Mouse (Mus musculus) skeletal muscle tissue, adult 2 months (tissue): Measurements from ENCODE around the gene Ubp1.
"Not testable (repeated sequence)": the region's sequence is repeated elsewhere in the genome, so short reads cannot be mapped to it uniquely, and the experiment has no call there.

Experiments used
- DNase-seq: peaks from one replicate; pipeline ENCODE4 v3.0.0-alpha.2; 2012; ENCODE audit warnings: low read depth, low spot score

Gene Ubp1

GRCm38 (mm10) chr9:113930534-113931374 lies at the start of gene Ubp1:
Gene Ubp1 (plus strand): TSS chr9:113930934.
- peak; percentile 99 for DNase-seq

GRCm38 (mm10) chr9:113894903-113895302 lies 35.8 kb upstream of the Ubp1 start:
- no peak for DNase-seq

GRCm38 (mm10) chr9:113903136-113903535 lies 27.6 kb upstream of the Ubp1 start:
- DNase-seq = no peak

- not testable (repeated sequence) for DNase-seq
These were observed 26.4 kb upstream of the Ubp1 start for GRCm38 (mm10) chr9:113904315-113904714.

GRCm38 (mm10) chr9:113915789-113916188 lies 14.9 kb upstream of the Ubp1 start:
- no peak for DNase-seq

- DNase-seq = no peak
These were observed 8.1 kb upstream of the Ubp1 start for GRCm38 (mm10) chr9:113922677-113923076.

- no peak for DNase-seq
These were observed 5.9 kb upstream of the Ubp1 start for GRCm38 (mm10) chr9:113924883-113925282.

- no peak for DNase-seq
These were observed 2.1 kb upstream of the Ubp1 start for GRCm38 (mm10) chr9:113928591-113928990.

GRCm38 (mm10) chr9:113929676-113930075 lies 1.1 kb upstream of the Ubp1 start:
- DNase-seq = no peak

- no peak for DNase-seq
These were observed 803 bp downstream of the Ubp1 start for GRCm38 (mm10) chr9:113931375-113932099.

GRCm38 (mm10) chr9:113932100-113932470 lies 1.4 kb downstream of the Ubp1 start:
- DNase-seq = no peak

- DNase-seq = no peak
These were observed 1.8 kb downstream of the Ubp1 start for GRCm38 (mm10) chr9:113932501-113932900.

GRCm38 (mm10) chr9:113935638-113936037 lies 4.9 kb downstream of the Ubp1 start:
- no peak for DNase-seq

- no peak for DNase-seq
These were observed 8.5 kb downstream of the Ubp1 start for GRCm38 (mm10) chr9:113939063-113939850.

GRCm38 (mm10) chr9:113941103-113941805 lies 10.5 kb downstream of the Ubp1 start:
- no peak for DNase-seq

- no peak for DNase-seq
These were observed 12.6 kb downstream of the Ubp1 start for GRCm38 (mm10) chr9:113943372-113943771.

GRCm38 (mm10) chr9:113947216-113947615 lies 16.5 kb downstream of the Ubp1 start:
- DNase-seq = no peak

- no peak for DNase-seq
These were observed 27.0 kb downstream of the Ubp1 start for GRCm38 (mm10) chr9:113957777-113958176.

GRCm38 (mm10) chr9:113963718-113964117 lies 33.0 kb downstream of the Ubp1 start:
- no peak for DNase-seq

- no peak for DNase-seq
These were observed 33.7 kb downstream of the Ubp1 start for GRCm38 (mm10) chr9:113964415-113964814.

- DNase-seq = no peak
These were observed 36.1 kb downstream of the Ubp1 start for GRCm38 (mm10) chr9:113966838-113967237.
